Mouse (Mus musculus): ENCODE results near the gene Cep350. TPM values are rescaled to one million over a fixed set of nuclear protein-coding genes. Genes with fewer than 3 reads are reported as not detected.

Gene Cep350
- total RNA-seq (2023), result 10 to 100 TPM; 80.2 to 84.4 TPM

GRCm38 (mm10) chr1:155973068-155973718, at the start of gene Cep350:
Cep350 (minus strand) TSS chr1:155973255.

GRCm38 (mm10) chr1:155812581-155813499, 160.2 kb downstream of the Cep350 start, which contains the start of gene Qsox1:
Qsox1 (minus strand) TSS chr1:155812889.

Other genes starting within 250 kb of the Cep350 start
- not detected for gene Lhx4, start 221.6 kb downstream of the Cep350 start, total RNA-seq (2023)
- 10 to 100 TPM; 20.9 to 24.4 TPM for gene Qsox1, start 160.4 kb downstream of the Cep350 start, total RNA-seq (2023)
- gene Tor1aip2, start 62.1 kb upstream of the Cep350 start, total RNA-seq (2023), result 10 to 100 TPM; 56.7 to 58.1 TPM
- 100 to 1,000 TPM; 226 to 255 TPM for gene Tor1aip1, start 63.2 kb upstream of the Cep350 start, total RNA-seq (2023)
- not detected for gene Fam163a, start 231.8 kb upstream of the Cep350 start, total RNA-seq (2023)